Mouse (Mus musculus) megakaryocyte-erythroid progenitor cell, adult 5-6 weeks (primary cell): Measurements from ENCODE around the gene Col25a1. TPM values are rescaled to one million over a fixed set of nuclear protein-coding genes. Genes with fewer than 3 reads are reported as not detected.

Source experiments
- ATAC-seq: replicated peaks from 2 replicates; pipeline ENCODE4 v1.8.0; 2016; ENCODE audit warnings: mild to moderate bottlenecking, inconsistent platforms; ENCODE audit not compliant: severe bottlenecking, poor library complexity, low FRiP score, low TSS enrichment
- total RNA-seq, 2 experiments: library from RNA; stranded (forward) in 1 of 2; stranded (reverse) in 1 of 2; fragments of 200-1000, 215-1000 nt in 1 of 2; fragments of >200 nt in 1 of 2; fragmentation: Nextera tagmentation in 1 of 2; gene quantifications; 2 replicates each; pipeline ENCODE4 v1.2.3; 2014 to 2017

The Col25a1 gene
- total RNA-seq, 2 experiments from 2014 or later, result not detected

DNA sequence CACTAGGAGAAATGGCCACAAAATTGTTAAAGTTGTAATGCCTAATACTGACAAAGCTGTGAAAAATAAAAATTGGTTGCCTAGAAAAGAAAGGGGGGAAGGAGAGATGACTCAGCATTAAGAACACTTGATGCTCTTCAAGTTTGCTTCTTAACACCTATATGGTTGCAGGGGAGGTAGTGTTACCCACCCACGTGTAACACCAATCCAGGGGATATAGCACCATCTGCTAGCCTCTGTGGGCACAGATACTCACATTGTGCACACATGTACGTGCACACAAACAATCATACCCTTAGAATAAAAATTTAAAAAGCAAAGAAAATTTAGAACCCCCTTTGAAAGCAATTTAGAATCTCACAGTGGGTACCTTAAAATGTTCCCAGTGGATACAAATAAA lies 377.0 kb downstream of the Col25a1 start:
- ATAC-seq, result no peak

DNA sequence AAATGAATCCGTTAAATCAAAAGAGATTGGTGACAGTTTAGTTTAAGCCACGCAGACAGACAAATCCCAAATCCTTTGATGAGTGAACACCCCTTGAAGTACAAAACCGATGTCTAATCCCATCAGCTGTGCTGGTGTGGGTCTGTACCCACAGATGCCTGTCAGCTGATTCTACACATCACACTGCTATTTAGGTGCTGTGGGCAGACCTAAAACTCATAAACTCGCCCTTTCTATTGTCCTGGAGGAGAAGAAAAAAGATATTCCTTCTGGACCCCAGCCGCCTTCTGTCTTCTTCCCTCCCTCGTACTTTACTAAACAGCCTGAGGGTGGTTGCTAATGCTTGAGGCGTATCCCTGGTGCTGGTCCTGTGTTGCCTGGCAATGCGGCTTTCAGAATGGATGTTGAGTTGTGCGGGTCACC lies 387.2 kb downstream of the Col25a1 start:
- ATAC-seq, result no peak

DNA sequence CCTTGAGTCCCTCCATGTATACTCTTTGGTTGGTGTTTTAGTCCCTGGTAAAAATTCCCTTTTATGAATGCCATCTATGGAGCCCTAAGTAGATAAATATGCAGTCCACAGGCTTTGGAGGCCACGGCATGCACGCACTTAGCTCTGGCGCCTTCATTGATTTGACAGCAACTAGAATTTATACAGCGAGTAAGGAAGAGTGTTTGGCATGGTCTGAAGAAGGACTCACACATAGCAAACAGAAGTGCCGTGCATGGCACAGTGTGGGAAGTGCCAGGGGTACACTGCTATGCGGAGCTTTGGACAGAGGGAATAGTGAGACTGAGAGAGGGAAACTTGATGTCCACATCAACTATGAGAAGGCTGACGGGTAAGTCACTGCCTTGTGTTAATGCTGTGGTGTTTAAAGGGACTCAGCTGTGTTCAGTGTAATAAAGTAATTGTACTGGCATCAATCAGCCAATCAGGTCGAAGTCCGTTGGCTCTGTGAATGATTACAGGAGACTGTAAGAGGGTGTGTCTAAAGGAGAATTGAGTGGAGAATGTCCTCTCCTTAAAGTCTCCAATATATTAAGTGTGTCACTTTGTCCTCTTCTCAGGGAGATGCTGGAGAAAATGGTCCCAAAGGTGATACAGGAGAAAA lies 390.7 kb downstream of the Col25a1 start:
- ATAC-seq, result no peak

DNA sequence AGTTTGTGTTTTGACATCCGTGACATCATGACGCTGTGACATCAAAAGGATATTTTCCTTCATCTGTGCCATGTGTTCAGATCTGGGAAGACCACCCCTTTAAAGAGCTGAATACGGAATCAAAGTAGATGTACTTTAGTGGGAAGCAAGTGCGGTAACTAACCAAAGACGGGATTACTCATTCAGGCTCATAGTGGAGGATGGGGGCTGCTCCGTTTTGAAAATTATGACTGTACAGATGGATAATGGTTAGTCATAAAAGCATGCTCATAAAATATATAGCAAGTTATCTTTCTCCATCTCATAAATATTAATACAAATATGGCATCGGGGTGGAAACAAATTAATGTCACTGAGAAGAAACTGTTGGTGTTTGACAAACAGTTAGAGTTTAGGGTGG lies 391.7 kb downstream of the Col25a1 start:
- no peak for ATAC-seq

DNA sequence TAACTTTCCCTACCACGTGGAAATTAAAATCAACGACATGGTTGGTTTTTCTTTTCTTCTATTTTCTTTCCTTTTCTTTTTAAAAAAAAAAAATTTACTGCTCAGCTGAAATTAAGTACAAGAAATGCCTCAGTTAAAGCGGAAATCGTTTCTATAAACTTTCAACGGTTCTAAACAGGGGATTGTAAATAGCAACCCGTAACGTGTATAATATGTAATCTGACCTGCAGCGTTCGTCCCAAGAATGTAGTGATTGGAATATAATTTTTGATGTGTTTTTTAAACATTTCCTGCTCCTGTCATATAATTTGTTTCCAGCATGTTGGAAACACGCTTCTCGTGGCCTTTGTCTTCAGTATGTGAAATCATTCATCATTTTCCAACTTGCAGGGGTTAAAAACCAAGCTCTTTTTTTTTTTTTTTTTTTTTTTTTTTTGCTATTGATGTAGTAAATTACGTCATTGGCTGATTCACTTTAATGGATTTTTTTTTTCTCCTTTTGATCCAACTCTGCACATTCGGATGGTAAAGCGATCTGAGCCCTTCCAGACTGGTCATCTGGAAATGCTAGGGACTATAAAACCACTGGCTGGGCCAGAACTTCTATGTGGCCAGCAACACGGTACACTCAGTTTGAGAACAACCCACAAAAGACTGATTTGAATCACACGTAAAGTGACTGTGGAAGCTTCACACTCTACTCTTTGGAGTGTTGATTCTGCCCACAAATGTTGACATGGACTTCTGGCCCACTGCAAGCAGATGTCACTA lies 393.3 kb downstream of the Col25a1 start:
- no peak for ATAC-seq

DNA sequence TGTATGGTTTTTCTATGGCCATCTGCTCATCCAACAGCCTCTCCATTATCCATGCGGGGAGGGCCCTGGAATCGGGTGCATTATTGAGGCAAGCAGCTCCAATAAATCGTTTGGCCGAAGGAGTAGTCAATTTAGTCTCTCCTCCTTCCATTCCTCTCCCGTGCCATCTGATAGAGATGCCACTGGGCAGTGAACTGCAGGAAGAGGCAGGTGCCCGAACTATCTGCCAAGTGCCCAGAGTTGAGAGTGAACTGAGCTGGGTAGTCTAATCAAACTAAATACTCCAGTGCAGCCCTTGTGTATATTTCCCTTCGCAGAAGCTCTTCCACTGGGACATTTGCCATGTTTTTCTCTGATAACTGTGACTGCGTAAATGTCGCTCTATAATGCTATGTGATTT lies 403.7 kb downstream of the Col25a1 start:
- ATAC-seq, result no peak

DNA sequence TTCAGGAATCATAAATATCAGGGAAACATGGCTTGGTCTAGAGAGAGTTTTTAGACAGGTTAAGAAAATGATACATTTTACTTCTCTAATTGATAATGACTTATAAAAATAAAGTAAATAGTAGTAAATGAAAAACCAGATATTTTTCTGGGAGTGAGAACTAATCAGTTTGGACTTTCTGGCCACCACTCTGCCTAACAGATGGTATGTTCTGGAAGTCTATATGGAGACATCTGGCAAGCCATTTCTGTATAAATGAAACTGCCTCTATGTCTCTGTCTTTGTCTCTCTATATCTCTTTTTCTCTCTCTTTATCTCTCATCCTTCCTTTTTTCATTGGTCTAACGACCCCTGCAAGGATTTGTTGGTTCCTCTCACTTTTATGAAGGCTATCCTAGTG lies 410.2 kb downstream of the Col25a1 start:
- no peak for ATAC-seq

DNA sequence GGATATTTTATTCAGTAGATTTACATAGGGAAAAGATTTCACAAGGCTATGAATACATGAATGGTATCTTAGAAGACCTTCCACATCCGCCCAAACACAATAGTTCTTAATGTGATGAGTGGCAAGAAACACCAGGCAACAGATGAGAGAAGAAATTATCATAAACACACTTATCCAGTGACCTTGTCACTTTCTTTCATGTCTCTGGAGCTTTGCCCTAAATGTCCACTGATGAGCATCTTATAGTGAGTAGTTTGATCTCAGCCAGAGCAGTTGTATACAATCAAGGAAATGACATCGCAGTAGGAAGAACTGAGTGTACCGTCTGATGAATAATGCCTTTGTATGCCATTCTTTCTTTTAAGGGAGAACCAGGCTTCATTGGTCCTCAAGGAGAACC lies 414.7 kb downstream of the Col25a1 start:
- ATAC-seq, result no peak

DNA sequence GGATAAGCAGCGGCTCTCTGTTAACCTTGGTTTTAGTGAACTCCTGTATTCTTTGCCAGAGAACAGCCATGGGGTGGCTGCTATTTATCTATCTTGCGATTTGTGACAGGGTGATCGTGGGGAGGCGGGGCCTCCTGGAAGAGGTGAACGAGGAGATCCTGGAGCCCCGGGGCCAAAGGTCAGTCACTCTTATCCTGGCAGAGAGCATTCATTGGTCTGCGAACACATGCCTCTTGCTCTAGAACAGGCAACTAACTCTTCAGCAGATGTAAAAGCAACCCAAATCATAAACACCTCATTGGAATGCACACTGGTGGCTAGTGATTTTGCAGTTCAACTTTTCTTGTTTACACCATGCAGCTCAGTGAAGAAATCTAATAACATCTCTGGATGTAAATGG lies 417.8 kb downstream of the Col25a1 start:
- no peak for ATAC-seq

DNA sequence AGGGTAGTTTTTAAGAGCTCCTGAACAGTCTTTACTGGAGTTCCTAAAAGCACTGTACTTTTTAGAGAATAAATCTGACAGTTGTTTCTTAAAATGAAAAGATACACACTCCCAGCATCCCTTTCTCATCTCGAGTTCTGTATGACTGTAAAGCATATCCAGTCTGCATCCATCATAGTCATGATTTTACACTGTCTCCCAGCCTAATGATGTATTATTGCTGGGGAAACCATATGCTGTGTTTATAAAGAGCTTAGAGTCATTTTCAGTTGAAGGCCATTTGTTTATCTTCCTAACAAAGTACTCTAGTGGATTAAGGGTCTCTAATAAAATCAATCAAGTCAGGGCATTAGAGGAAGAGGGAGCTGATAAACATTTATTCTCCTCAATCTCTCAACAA lies 425.0 kb downstream of the Col25a1 start:
- no peak for ATAC-seq

DNA sequence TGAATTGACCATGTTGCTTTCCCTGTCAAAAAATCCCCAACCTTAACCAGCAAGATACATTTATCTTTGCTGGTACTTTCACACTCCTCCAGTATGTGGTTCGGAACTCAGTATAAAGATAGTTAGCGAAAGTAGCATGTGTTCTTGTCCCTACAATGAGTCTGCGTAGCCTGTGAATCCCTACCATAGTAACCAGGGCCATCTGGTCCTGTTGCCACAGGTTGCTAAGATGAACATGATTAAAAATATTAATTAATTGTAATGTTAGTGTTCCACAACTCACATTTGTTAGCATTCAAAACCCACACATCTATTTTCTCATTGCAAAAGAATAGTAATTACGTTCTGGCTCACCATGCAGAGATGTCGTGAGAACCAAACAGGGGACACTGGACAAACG lies 434.3 kb downstream of the Col25a1 start:
- no peak for ATAC-seq

DNA sequence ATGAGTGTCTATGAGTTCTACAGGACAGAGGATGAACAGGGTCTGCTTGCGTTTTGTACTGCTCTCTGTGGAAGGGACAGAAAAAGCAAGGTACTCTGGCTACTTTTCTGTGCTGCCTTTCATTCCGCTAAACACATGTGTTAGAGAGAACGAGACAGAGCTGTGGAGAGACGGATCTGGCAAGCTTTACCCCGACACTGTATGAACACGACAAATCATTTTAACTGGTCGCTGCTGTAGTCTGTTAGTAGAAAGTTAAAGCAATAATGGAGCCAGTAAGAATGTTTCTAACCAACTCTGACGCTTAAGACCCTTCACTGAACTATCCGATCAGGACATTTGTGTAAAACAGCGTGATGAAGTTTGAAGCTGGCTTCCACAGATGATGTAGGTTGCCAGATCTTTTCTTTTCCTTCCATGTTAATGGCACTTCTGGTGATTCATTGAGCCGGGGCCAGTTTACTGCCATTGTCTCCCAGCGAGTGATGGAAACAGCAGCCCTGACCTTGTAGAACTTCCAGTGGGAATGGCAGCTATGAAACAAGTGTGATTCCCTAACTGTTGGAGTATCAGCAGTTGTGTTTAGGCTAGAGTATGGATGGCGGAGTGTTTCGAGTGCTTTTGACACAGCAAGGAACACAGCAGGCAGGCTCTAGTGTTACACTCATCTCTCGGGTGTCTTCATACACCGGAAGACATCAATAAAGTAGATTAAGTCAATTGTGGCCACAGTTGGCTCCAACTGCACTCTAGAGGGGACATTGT lies 437.2 kb downstream of the Col25a1 start:
- ATAC-seq, result no peak

DNA sequence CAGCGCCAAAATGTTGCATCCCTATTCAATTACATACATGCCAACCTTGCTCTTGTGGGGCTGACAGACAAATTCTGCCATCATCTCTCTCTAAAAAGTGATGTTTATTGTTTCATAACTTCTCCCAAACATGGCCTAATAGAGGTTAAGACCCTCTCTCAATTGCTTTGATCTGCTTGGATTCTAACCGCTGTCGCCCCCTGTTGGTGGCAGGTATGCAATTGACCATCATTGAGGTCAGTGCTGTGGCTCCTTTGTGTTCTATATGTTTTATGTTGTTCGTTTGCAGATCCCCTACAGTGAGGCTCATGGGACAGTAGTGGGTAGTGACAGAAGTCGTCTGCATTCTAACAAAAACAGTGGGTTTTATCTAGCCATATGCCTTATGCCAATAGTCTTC lies 441.9 kb downstream of the Col25a1 start:
- ATAC-seq, result no peak

DNA sequence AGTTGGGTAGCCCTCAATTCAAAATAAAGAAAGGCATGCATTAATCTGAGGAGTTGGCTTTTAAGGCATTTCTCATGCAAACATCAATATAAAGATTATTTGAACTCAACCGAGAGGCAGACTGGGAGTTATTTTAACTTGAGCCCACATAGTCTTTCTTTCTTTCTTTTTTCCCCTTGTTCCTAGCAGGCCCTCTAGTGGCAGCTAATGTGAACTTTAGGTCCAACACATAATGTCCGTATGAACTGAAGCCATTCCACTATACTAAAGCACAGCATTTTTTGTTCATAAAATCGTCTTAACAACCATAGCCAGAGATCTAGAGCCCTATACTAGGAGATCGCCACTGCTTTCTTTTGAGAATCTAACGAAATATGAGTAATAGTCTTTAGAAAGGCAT lies 443.4 kb downstream of the Col25a1 start:
- peak; percentile 81 for ATAC-seq

DNA sequence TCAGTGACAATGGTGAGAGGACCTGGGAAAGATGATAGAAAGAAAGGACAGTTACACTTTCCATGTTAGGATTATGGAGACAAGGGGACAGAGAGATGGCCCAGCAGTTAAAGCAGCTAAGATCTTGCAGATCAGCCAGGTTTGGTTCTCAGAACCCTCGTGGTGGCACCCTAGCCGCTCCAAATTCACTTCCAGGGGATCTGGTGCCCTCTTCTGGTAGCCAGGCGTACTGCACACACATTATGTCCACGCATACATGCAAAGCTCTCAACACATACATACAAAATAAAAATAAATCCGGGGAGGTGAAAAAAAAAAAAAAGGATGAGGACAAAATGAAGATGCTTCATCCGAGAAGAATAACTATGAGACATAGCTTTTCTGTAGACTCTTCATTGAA lies 445.4 kb downstream of the Col25a1 start:
- no peak; the same call in 1 of the 2 replicates for ATAC-seq

DNA sequence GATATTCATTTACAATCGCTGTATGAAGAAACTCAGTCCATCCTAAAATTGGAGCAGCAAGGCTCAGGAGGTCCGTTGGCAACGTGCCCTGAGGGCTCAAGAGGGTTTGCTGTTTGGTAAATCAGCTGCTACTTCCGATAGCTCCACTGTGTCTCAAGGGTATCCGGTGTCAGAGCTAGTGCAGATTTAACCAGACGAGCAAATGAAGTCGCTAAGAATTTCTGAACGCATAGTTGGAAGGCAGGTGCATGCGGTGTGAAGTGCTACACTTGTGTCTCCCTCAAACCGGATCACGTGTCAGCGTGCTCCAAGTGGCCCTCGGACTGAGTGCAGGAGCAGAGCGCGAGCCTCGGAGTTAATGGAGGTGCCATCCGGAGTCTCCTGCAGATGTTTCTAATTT lies 448.2 kb downstream of the Col25a1 start:
- ATAC-seq, result no peak

DNA sequence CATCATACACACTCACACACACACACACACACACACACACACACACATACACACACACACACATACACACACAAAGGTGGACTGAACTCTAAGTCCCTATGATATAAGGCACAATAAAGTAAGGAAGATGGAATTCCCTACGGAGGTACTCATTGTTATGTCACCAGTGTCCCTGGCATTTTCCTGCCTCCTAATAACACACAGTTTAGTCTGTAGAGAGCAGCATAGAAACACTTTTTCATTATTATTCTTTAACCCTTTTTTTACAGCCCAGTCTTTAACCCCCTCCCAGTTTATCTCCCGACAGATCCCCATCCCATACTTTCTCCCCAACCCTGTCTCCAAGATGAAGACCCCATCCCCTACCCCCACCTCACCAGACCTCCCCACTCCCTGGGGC lies 450.3 kb downstream of the Col25a1 start:
- ATAC-seq, result no peak

DNA sequence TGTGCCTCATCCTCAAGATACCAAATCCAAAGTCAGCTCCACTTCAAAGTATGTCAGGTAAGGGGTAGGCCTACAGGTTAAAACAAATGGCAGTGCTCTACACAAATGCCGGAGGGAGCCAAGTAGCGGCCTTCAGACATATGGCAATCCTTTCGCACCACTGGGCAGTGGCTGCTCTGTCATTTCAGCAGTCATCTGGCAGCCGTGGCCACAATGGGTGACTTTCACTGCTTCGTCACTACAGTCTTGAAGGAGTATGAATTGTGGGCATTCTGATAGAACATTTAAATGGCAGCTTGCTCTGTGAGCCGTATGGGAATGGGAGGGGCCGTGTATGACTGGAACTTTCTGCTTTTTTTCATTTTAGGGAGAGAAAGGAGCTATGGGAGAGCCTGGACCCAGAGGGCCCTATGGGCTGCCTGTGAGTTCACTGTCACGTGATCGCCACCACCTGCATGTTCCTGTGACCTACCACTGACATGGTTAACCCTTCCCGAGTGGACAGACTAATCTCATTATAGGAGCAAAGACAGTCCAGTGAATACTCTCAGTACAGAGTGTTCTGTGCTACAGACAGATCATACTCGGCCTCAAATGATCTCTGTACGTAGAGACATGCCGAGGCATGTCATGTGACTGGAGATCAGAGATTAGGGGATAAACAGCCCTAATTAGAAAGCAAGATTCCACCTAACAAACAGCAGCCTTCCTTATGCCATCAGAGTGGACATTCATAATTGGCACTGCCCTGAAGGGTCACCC lies 451.8 kb downstream of the Col25a1 start:
- no peak for ATAC-seq

DNA sequence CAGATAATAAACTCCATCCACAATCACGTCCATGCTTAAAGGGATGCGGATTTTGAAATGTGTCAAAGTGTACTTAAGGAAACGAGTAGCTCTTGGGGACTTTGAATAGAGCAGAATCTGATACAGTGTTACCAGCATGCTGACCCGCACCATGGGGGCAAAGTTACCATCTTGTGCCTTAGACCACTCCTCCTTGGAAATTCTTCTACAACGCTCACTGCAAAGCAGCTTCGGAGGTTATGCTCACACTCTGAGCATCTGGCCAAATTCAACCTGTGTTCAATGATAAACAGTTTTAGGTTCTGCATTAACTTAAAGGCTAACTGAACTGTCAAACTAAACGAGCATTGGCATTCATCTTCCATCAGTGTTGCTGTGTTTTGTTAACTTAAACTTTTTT lies 452.7 kb downstream of the Col25a1 start:
- ATAC-seq, result no peak

DNA sequence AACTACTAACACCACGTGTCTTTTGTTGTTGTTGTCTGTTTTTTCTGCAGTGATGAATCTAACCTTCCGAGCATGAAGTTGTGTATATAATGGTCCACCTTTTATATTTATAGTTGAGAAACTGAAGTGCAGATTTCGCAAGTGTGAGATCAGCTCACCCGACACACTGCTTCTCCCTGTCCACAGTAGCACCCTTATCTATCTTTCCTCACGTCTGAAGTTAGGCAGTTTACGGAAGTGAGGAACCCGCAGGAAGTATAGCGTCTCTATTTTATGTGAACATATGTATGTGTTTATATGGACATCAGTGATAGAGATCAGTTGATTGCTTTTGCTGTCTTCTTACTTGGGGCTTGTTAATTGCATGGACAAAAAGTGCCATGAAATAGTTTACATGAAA lies 463.7 kb downstream of the Col25a1 start:
- no peak for ATAC-seq
